In genomic region chr5:135724536-135725322, GRCm38 (mm10) we compare ENCODE assay signal across 8 mouse cellular contexts. TPM values are rescaled to one million over a fixed set of nuclear protein-coding genes. Genes with fewer than 3 reads are reported as not detected.
DNase-seq lines count a peak whose midpoint lies in the region; ATAC-seq and TF ChIP-seq lines count a peak whose summit lies in the region.

No protein-coding gene starts in this region.

- peaks cover 59% of the 10 kb centered on the region for H3K4me1 ChIP-seq in heart, embryonic 12.5 days (replicated peaks)
- H3K4me1 ChIP-seq in hindbrain, embryonic 12.5 days: peaks cover 54% of the 10 kb centered on the region
- H3K4me1 ChIP-seq in midbrain, postnatal 0 days (ENCODE audit: insufficient read depth, low read length): peaks cover 23% of the 10 kb centered on the region

- no peaks in the 10 kb centered on the region for H3K27me3 ChIP-seq in heart, embryonic 12.5 days (replicated peaks)
- H3K27me3 ChIP-seq in hindbrain, embryonic 12.5 days: no peaks in the 10 kb centered on the region
- no peaks in the 10 kb centered on the region for H3K27me3 ChIP-seq in midbrain, postnatal 0 days (ENCODE audit: insufficient read depth, low read length)

- H3K4me2 ChIP-seq in heart, embryonic 12.5 days: peak overlapping the region; percentile 49
- H3K4me2 ChIP-seq in hindbrain, embryonic 12.5 days (replicated peaks): peak overlapping the region; percentile 49
- H3K4me2 ChIP-seq in midbrain, postnatal 0 days (ENCODE audit: low read depth, low read length, poor library complexity, severe bottlenecking): peak overlapping the region; percentile 33

- H3K27ac ChIP-seq in heart, embryonic 12.5 days (ENCODE audit: poor library complexity, severe bottlenecking): peak overlapping the region; percentile 34
- H3K27ac ChIP-seq in hindbrain, embryonic 12.5 days: peak overlapping the region; percentile 98
- peak overlapping the region; percentile 71 for H3K27ac ChIP-seq in midbrain, postnatal 0 days (ENCODE audit: low read depth, low read length)

- peaks cover 7% of the 10 kb centered on the region for H3K36me3 ChIP-seq in heart, embryonic 12.5 days
- peaks cover 15% of the 10 kb centered on the region for H3K36me3 ChIP-seq in hindbrain, embryonic 12.5 days
- peaks cover 16% of the 10 kb centered on the region for H3K36me3 ChIP-seq in midbrain, postnatal 0 days (ENCODE audit: insufficient read depth, low read length)

- TF ChIP-seq CTCF in midbrain, postnatal 0 days (IDR thresholded peaks at IDR 0.05): peak; percentile 17; the same call in 1 of the 2 replicates

- no peaks in the 10 kb centered on the region for H3K9me3 ChIP-seq in heart, embryonic 12.5 days (replicated peaks)
- no peaks in the 10 kb centered on the region for H3K9me3 ChIP-seq in hindbrain, embryonic 12.5 days (replicated peaks)
- no peaks in the 10 kb centered on the region for H3K9me3 ChIP-seq in midbrain, postnatal 0 days (ENCODE audit: low read length)

- intact Hi-C loops in heart, postnatal 36 days (cut with DNase I): loop anchor here (5.0 kb wide), 1 partner anchor 37 kb away; no protein-coding TSS in a partner anchor

- DNase-seq in heart, postnatal 36 days: no peak
- peak; percentile 79 for DNase-seq in embryo, embryonic 10 days (ENCODE audit: low spot score)
- peak; percentile 49 for DNase-seq in midbrain, postnatal 0 days (ENCODE audit: low spot score)

- 0 out of 2 replicates have a peak overlapping the region, but pooled peaks have one; percentile 15 for H3K9ac ChIP-seq in heart, embryonic 12.5 days
- peak overlapping the region; percentile 57 for H3K9ac ChIP-seq in hindbrain, embryonic 12.5 days
- 0 out of 2 replicates have a peak overlapping the region, but pooled peaks have one; percentile 29 for H3K9ac ChIP-seq in midbrain, postnatal 0 days (replicated peaks; ENCODE audit: low read length, poor library complexity, severe bottlenecking)

- peak; percentile 16; the same call in 1 of the 2 replicates for ATAC-seq in heart, embryonic 12.5 days (ENCODE audit: insufficient number of reproducible peaks, low FRiP score)
- peak; percentile 86 for ATAC-seq in hindbrain, embryonic 12.5 days (ENCODE audit: low FRiP score)
- peak; percentile 48; the same call in 1 of the 2 replicates for ATAC-seq in midbrain, postnatal 0 days (ENCODE audit: low FRiP score)
- no peak for ATAC-seq in granulocyte monocyte progenitor cell, adult 5-6 weeks (replicated peaks; ENCODE audit: poor library complexity, severe bottlenecking)
- ATAC-seq in megakaryocyte progenitor cell, adult 5-6 weeks (replicated peaks; ENCODE audit: poor library complexity): no peak
- no peak for ATAC-seq in monocyte, adult 5-6 weeks (replicated peaks; ENCODE audit: insufficient number of reproducible peaks, low FRiP score, low TSS enrichment, poor library complexity, severe bottlenecking)

- H3K4me3 ChIP-seq in heart, embryonic 12.5 days: no peak overlapping the region
- peak overlapping the region; percentile 25 for H3K4me3 ChIP-seq in hindbrain, embryonic 12.5 days
- H3K4me3 ChIP-seq in midbrain, postnatal 0 days (ENCODE audit: low read depth, low read length): no peak overlapping the region

- WGBS in heart, embryonic 12.5 days: 17% methylated on average over 9 of the region's 9 CpGs
- 5% methylated on average over 9 of the region's 9 CpGs for WGBS in hindbrain, embryonic 12.5 days
- 8% methylated on average over 9 of the region's 9 CpGs for WGBS in midbrain, postnatal 0 days

RNA-seq across cellular contexts. Expression of gene Tmem120a, which starts 19.5 kb away (rescaled TPM):
- 34.5 and 35.8 TPM in 2 replicates for polyA plus RNA-seq in heart, embryonic 12.5 days (2016; fragmentation: Nextera tagmentation; extraction: Ambion mirVana)
- 10 to 100 TPM; 12.9 to 18.3 TPM for total RNA-seq in heart, postnatal 36 days (2021)
- polyA plus RNA-seq in hindbrain, embryonic 12.5 days (2016; fragmentation: Nextera tagmentation; extraction: Ambion mirVana): 61.0 and 65.0 TPM in 2 replicates
- 44.9 and 67.3 TPM in 2 replicates for total RNA-seq in midbrain, postnatal 0 days (2014; rRNA removed)
- polyA plus RNA-seq in midbrain, postnatal 0 days (2015; fragmentation: Nextera tagmentation; extraction: Ambion mirVana): 99.2 and 100 TPM in 2 replicates
- 19.1 and 22.9 TPM in 2 replicates for total RNA-seq in granulocyte monocyte progenitor cell, adult 5-6 weeks (2014; fragmentation: Nextera tagmentation)
- 17.6 and 26.4 TPM in 2 replicates for total RNA-seq in granulocyte monocyte progenitor cell, adult 5-6 weeks (2017)
- total RNA-seq in megakaryocyte progenitor cell, adult 5-6 weeks (2015): 8.5 and 11.6 TPM in 2 replicates
- 8.2 and 19.1 TPM in 2 replicates for total RNA-seq in megakaryocyte progenitor cell, adult 5-6 weeks (2017)
- 16.5 to 34.4 TPM (median 19.1 TPM) in 3 replicates for total RNA-seq in monocyte, adult 5-6 weeks (2017)

RNA-seq across cellular contexts. Expression of gene Styxl1, which starts 53.5 kb away (rescaled TPM):
- polyA plus RNA-seq in heart, embryonic 12.5 days (2016; fragmentation: Nextera tagmentation; extraction: Ambion mirVana): not detected in 2 replicates
- total RNA-seq in heart, postnatal 36 days (2021): not detected
- 0.68 TPM in 1 of 2 replicates, not detected in the other for polyA plus RNA-seq in hindbrain, embryonic 12.5 days (2016; fragmentation: Nextera tagmentation; extraction: Ambion mirVana)
- total RNA-seq in midbrain, postnatal 0 days (2014; rRNA removed): not detected in 2 replicates
- polyA plus RNA-seq in midbrain, postnatal 0 days (2015; fragmentation: Nextera tagmentation; extraction: Ambion mirVana): 0.33 and 0.44 TPM in 2 replicates
- total RNA-seq in granulocyte monocyte progenitor cell, adult 5-6 weeks (2014; fragmentation: Nextera tagmentation): not detected in 2 replicates
- 2.1 TPM in 1 of 2 replicates, not detected in the other for total RNA-seq in granulocyte monocyte progenitor cell, adult 5-6 weeks (2017)
- total RNA-seq in megakaryocyte progenitor cell, adult 5-6 weeks (2015): not detected in 2 replicates
- not detected in 2 replicates for total RNA-seq in megakaryocyte progenitor cell, adult 5-6 weeks (2017)
- 1.5 TPM in 1 of 3 replicates, not detected in the others for total RNA-seq in monocyte, adult 5-6 weeks (2017)

RNA-seq across cellular contexts. Expression of gene Mdh2, which starts 53.6 kb away (rescaled TPM):
- 950 TPM in 2 replicates for polyA plus RNA-seq in heart, embryonic 12.5 days (2016; fragmentation: Nextera tagmentation; extraction: Ambion mirVana)
- total RNA-seq in heart, postnatal 36 days (2021): 1,000 to 10,000 TPM; 1,890 to 1,983 TPM
- polyA plus RNA-seq in hindbrain, embryonic 12.5 days (2016; fragmentation: Nextera tagmentation; extraction: Ambion mirVana): 530 and 539 TPM in 2 replicates
- total RNA-seq in midbrain, postnatal 0 days (2014; rRNA removed): 158 and 172 TPM in 2 replicates
- 656 and 707 TPM in 2 replicates for polyA plus RNA-seq in midbrain, postnatal 0 days (2015; fragmentation: Nextera tagmentation; extraction: Ambion mirVana)
- 299 and 328 TPM in 2 replicates for total RNA-seq in granulocyte monocyte progenitor cell, adult 5-6 weeks (2014; fragmentation: Nextera tagmentation)
- total RNA-seq in granulocyte monocyte progenitor cell, adult 5-6 weeks (2017): 154 and 224 TPM in 2 replicates
- 415 and 419 TPM in 2 replicates for total RNA-seq in megakaryocyte progenitor cell, adult 5-6 weeks (2015)
- total RNA-seq in megakaryocyte progenitor cell, adult 5-6 weeks (2017): 185 and 192 TPM in 2 replicates
- total RNA-seq in monocyte, adult 5-6 weeks (2017): 86.0 to 121 TPM (median 119 TPM) in 3 replicates

RNA-seq across cellular contexts. Expression of gene Por, which starts 54.9 kb away (rescaled TPM):
- polyA plus RNA-seq in heart, embryonic 12.5 days (2016; fragmentation: Nextera tagmentation; extraction: Ambion mirVana): 50.6 and 54.0 TPM in 2 replicates
- total RNA-seq in heart, postnatal 36 days (2021): 10 to 100 TPM; 69.8 to 76.4 TPM
- polyA plus RNA-seq in hindbrain, embryonic 12.5 days (2016; fragmentation: Nextera tagmentation; extraction: Ambion mirVana): 118 and 119 TPM in 2 replicates
- 75.2 and 85.5 TPM in 2 replicates for total RNA-seq in midbrain, postnatal 0 days (2014; rRNA removed)
- 94.1 and 96.5 TPM in 2 replicates for polyA plus RNA-seq in midbrain, postnatal 0 days (2015; fragmentation: Nextera tagmentation; extraction: Ambion mirVana)
- 26.7 and 34.3 TPM in 2 replicates for total RNA-seq in granulocyte monocyte progenitor cell, adult 5-6 weeks (2014; fragmentation: Nextera tagmentation)
- total RNA-seq in granulocyte monocyte progenitor cell, adult 5-6 weeks (2017): 20.6 and 28.7 TPM in 2 replicates
- 12.7 and 21.3 TPM in 2 replicates for total RNA-seq in megakaryocyte progenitor cell, adult 5-6 weeks (2015)
- 25.2 and 36.5 TPM in 2 replicates for total RNA-seq in megakaryocyte progenitor cell, adult 5-6 weeks (2017)
- 51.2 to 59.0 TPM (median 57.1 TPM) in 3 replicates for total RNA-seq in monocyte, adult 5-6 weeks (2017)

Comparison
In these comparisons a context has a peak if more than half of its experiments do, and no peak if none do; other contexts are left out.
1. ATAC-seq: peak in heart, embryonic 12.5 days (single experiment), hindbrain, embryonic 12.5 days (single experiment) and midbrain, postnatal 0 days (single experiment); none in granulocyte monocyte progenitor cell, adult 5-6 weeks (single experiment), megakaryocyte progenitor cell, adult 5-6 weeks (single experiment) and monocyte, adult 5-6 weeks (single experiment).
2. H3K27ac ChIP-seq: peak in every context shown above with its lines; median percentile 98 in hindbrain, embryonic 12.5 days; 71 in midbrain, postnatal 0 days; 34 in heart, embryonic 12.5 days.
3. DNase-seq: peak in embryo, embryonic 10 days (single experiment) and midbrain, postnatal 0 days (single experiment); none in heart, postnatal 36 days (0 of 2).
4. RNA of gene Mdh2, which starts 53.6 kb away (total RNA-seq): 1,890 to 1,983 TPM in heart, postnatal 36 days; 185 to 419 TPM in megakaryocyte progenitor cell, adult 5-6 weeks, 154 to 328 TPM in granulocyte monocyte progenitor cell, adult 5-6 weeks, 158 to 172 TPM in midbrain, postnatal 0 days and 86.0 to 121 TPM in monocyte, adult 5-6 weeks; every median in the first group is over 4 times any median in the second.
5. Peak in every context shown above with its lines, with median percentiles within 50 percentile points of each other: H3K4me2 ChIP-seq and H3K9ac ChIP-seq.